Mouse (Mus musculus): ENCODE data around the gene Ttc14. TPM values are rescaled to one million over a fixed set of nuclear protein-coding genes. Genes with fewer than 3 reads are reported as not detected.

The Ttc14 gene
- polyA plus RNA-seq (2012; ENCODE audit: insufficient read depth, insufficient read length, missing spikeins), result 38.0 and 54.6 TPM in 2 replicates

DNA sequence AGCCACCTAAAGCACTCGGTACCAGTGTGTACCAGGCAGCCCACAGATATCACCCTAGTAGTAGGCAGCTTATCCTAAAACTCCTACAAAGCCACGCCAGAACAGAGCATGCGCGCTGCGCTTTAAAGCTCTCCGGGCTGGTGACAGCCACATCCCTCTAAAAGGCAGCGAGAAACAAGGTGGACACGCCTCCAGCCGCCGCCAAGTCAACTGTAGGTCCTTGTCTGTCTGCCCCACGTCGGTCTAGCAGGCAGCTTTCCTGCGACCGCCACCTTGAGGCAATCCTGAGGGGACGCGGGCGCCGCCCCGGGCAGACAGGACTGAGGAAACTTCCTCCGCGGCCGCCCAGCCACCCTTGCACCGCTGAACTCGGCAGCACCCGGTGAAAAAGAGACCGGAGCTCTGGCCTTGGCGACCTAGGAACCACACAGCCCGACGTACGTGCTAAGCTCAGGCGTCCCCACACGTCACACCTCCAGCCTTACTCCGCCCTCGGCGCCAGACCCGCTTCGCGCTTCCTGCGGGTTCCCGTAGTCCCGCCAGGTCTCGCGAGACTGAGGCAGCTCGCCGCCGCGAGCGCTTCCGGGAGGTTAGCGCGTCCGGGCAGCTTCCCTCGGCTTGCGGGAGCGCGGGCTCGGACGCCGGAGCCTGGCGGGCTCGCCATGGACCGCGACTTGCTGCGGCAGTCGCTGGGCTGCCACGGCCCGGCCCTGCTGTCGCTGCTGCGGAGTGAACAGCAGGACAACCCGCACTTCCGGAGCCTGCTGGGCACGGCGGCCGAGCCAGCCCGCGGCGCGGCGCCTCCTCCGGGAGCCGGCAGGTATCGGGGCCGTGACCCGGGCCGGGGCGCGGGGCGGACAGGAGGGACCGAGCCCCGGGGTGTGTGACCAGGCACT is at the start of gene Ttc14:
TSS of gene Ttc14 (plus strand) at position 216 of the 896 bp plus-strand sequence.
- Histone ChIP-seq H3K4me3 (ENCODE audit: insufficient read depth, low read length) (peak within 1 kb of the TSS; percentile 85), H3K27ac (ENCODE audit: insufficient read depth, low read depth, low read length) (peak within 1 kb of the TSS; percentile 88), H3K4me1 (ENCODE audit: control insufficient read depth, insufficient read depth, low read length) (peaks cover 2% of the 10 kb centered on the region; the same call in 1 of the 2 replicates)
- TF ChIP-seq CTCF (IDR thresholded peaks at IDR 0.05; ENCODE audit: low read depth, low read length) (no peak), POLR2A (IDR thresholded peaks at IDR 0.05; ENCODE audit: borderline replicate concordance, low read depth, low read length) (no peak)

DNA sequence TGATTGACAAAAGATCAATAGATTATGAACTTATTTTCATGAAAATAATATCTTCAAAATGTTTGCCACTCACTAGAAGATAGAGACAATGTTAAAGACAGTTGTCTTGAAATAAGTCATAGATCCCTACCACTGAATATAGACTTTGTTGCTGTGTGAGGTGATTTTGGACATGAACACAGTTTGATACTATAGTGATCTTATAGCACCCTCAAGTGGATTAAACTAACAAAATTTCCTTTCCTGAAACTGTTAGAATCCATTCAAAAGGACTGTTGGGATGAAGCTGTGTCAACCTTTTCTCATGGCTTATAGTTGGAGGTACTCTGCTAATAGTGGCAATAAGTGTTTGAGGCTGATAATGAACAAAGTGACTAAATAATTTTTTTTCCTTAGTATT is 8.7 kb upstream of the Ttc14 start:
- Histone ChIP-seq H3K4me3 (ENCODE audit: insufficient read depth, low read length) (no peak overlapping the region), H3K27ac (ENCODE audit: insufficient read depth, low read depth, low read length) (no peak overlapping the region), H3K4me1 (ENCODE audit: control insufficient read depth, insufficient read depth, low read length) (no peaks in the 10 kb centered on the region)
- no peak for TF ChIP-seq POLR2A (IDR thresholded peaks at IDR 0.05; ENCODE audit: borderline replicate concordance, low read depth, low read length)
- TF ChIP-seq CTCF (IDR thresholded peaks at IDR 0.05; ENCODE audit: low read depth, low read length), result no peak

DNA sequence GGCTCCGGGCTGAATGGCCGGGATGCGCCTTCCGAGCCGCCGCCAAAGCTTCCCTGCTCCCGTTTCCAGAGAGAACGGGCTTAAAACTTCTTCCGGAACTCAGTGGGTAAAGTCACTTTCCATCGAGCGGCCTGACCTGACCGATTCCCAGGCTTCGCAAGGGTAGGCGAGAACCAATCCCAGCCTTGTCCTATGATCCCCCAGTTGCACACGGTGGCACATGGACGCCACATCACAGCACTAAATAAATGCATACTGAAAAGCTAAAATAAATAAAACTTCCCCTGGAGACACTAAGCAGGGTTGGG is 835 bp downstream of the Ttc14 start:
- H3K4me1 ChIP-seq (ENCODE audit: control insufficient read depth, insufficient read depth, low read length), result peaks cover 2% of the 10 kb centered on the region; the same call in 1 of the 2 replicates
- peak overlapping the region; percentile 88 for H3K27ac ChIP-seq (ENCODE audit: insufficient read depth, low read depth, low read length)
- TF ChIP-seq POLR2A (IDR thresholded peaks at IDR 0.05; ENCODE audit: borderline replicate concordance, low read depth, low read length) (no peak), CTCF (IDR thresholded peaks at IDR 0.05; ENCODE audit: low read depth, low read length) (no peak)
- H3K4me3 ChIP-seq (ENCODE audit: insufficient read depth, low read length), result peak overlapping the region; percentile 85

DNA sequence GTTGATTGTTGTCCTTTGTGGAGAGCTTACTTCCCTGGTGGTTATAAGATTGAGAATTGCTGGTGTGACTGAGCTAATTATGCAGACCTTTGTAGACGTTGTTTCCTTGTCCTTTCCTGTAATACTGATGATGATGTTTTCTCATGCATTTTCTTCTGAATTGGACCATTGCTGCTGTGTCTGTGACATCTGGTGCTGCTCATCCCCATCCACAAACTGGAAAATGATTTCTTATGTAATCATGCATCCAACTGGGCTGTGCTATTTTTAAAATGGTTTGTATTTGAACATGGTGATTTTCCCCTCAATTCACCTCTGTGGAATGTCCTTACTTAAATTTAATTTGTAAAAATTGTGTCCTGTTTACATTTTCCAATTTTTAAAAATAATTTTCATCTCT is 7.5 kb downstream of the Ttc14 start:
- Histone ChIP-seq H3K4me1 (ENCODE audit: control insufficient read depth, insufficient read depth, low read length) (no peaks in the 10 kb centered on the region), H3K27ac (ENCODE audit: insufficient read depth, low read depth, low read length) (no peak overlapping the region), H3K4me3 (ENCODE audit: insufficient read depth, low read length) (no peak overlapping the region)
- TF ChIP-seq POLR2A (IDR thresholded peaks at IDR 0.05; ENCODE audit: borderline replicate concordance, low read depth, low read length) (no peak), CTCF (IDR thresholded peaks at IDR 0.05; ENCODE audit: low read depth, low read length) (no peak)

DNA sequence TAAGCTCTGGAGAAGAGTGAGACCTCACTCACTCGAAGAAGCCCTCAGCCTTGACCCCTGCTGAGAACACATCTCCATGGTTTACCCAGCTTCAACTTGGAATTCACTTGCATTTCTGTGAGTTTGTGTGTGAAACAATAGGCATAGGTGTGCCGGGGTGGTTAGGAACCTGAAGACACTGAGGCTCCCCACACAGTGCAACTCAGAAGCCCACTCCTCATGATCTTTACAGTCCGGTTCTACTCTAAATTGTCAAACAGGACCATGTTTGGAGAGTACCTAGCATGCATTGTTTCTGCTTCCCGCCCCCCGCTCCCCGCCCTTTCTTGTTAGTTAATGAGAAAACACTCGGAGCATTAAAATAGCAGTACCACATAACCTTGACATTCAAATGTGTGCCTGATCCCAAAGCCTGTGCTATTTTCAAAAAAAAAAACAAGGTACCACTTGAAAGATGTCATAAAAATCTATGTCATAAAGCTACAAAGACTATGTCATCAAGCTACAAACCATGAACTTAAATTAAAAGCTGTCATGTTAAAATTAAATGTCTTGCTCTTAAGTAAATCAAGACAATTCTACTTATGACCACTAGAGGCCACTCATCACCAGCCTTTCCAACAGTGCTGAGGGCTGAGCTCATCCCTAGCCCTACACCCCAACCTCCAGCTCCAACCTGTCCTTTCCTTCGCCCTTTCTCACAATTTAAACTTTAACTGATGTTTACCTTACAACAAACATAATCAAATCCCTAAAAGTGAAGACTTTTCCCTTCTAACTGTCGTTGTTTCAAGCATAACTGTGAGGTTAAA is 24.7 kb downstream of the Ttc14 start:
- Histone ChIP-seq H3K27ac (ENCODE audit: insufficient read depth, low read depth, low read length) (no peak overlapping the region), H3K4me3 (ENCODE audit: insufficient read depth, low read length) (no peak overlapping the region), H3K4me1 (ENCODE audit: control insufficient read depth, insufficient read depth, low read length) (no peaks in the 10 kb centered on the region)
- TF ChIP-seq CTCF (IDR thresholded peaks at IDR 0.05; ENCODE audit: low read depth, low read length), result peak; percentile 62
- no peak for TF ChIP-seq POLR2A (IDR thresholded peaks at IDR 0.05; ENCODE audit: borderline replicate concordance, low read depth, low read length)

DNA sequence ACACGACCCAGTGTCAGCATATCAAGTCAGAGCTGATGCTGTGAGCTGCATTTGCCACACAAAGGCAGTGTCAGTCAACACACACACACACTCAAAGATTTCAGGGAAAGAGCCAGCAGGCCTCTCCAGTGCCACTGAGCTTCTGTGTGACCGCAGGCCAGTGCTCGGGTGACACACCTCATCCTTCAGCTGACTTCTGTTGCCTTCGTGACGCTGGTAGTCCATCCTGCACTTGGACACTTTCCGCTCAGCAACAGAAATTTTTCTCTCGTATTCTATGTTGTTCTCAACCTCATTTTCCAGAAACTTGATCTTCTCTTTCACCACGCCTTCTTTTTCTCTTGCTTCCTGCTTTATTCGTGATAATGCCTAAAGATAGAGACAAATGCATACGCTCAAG is 32.7 kb downstream of the Ttc14 start:
- Histone ChIP-seq H3K4me1 (ENCODE audit: control insufficient read depth, insufficient read depth, low read length) (no peaks in the 10 kb centered on the region), H3K4me3 (ENCODE audit: insufficient read depth, low read length) (no peak overlapping the region), H3K27ac (ENCODE audit: insufficient read depth, low read depth, low read length) (no peak overlapping the region)
- TF ChIP-seq CTCF (IDR thresholded peaks at IDR 0.05; ENCODE audit: low read depth, low read length) (no peak), POLR2A (IDR thresholded peaks at IDR 0.05; ENCODE audit: borderline replicate concordance, low read depth, low read length) (no peak)

DNA sequence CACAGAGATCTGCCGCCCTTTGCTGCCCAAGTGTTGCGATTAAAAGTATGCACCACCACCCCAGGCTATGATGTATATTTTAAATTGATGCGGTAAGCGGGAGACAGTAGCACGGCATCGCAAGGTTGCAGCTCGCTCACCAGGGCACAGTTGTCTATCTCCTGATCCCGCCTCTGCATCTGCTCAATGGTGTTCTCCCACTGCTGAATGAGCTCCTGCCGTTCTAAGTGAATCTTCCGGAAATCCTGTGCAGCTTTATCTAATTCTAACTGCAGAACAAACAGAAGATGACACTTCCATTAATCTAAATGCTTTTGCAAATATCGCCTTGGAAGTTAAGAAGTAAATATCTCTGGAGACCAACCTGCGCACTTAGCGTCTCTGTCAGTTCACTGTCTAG is 36.9 kb downstream of the Ttc14 start:
- no peak overlapping the region for H3K27ac ChIP-seq (ENCODE audit: insufficient read depth, low read depth, low read length)
- no peak for TF ChIP-seq CTCF (IDR thresholded peaks at IDR 0.05; ENCODE audit: low read depth, low read length)
- H3K4me3 ChIP-seq (ENCODE audit: insufficient read depth, low read length), result no peak overlapping the region
- no peaks in the 10 kb centered on the region for H3K4me1 ChIP-seq (ENCODE audit: control insufficient read depth, insufficient read depth, low read length)

DNA sequence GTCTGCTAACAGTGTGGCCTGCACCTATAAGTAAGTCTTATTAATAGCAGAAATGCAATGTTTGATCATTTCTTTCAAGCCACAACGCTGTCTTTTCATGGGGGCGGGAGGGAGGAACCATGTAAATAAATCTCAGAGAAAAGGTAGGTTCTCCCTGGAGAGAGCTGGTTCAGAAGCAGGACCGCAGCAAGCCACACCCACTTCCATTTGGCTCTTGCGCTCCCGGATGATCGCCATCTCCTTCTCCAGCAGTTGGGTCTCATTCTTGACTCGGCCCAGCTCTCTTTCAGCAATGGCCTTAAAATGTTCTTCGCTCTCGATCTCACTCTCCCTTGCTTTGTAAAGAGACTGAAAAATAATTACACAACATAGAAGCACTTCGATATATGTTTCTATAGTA is 39.2 kb downstream of the Ttc14 start:
- no peak for TF ChIP-seq CTCF (IDR thresholded peaks at IDR 0.05; ENCODE audit: low read depth, low read length)
- TF ChIP-seq POLR2A (IDR thresholded peaks at IDR 0.05; ENCODE audit: borderline replicate concordance, low read depth, low read length), result no peak
- H3K4me3 ChIP-seq (ENCODE audit: insufficient read depth, low read length), result peak overlapping the region; percentile 7; the same call in 1 of the 2 replicates
- H3K27ac ChIP-seq (ENCODE audit: insufficient read depth, low read depth, low read length), result no peak overlapping the region

DNA sequence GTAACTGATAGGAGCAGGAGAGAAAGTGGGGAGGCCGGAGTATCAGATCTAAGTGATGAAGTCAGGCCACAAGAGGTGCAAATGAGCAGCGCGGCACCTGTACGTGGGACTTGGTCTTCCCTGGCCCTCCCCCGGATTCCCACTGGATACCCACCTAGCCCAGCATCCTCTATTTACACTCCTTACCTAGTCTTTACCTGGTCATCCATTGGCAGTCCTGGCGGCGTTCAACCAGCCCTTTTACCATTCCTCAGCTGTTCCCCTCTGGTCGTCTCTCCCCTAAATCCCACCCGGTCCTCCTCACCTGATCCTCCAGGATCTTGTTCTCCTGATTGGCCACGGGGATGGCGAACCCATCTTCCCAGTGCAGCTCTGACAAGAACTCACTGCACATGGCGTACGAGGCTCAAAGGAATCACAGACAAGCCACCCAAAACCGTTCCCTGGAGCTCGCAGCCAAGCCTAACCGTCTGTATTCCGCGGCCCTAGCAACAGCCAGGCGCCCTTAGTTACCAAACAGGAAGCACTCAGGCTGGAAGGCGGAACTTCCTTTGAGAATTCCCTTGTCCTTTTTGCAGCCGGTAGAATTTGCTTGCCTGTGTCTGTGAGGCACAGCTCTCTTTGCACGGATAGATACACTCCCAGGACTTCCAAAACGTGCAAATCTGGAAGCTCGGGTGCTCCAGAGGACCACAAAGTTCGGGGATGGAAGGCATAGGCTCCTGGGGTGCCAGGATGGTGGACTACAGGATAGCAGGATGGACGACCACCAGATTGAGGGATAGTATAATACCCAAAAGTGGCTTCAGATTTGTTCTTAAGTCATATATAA is 44.4 kb downstream of the Ttc14 start, which contains the start of gene Ccdc39:
TSS of gene Ccdc39 (minus strand) at position 510 of the 832 bp plus-strand sequence.
- Histone ChIP-seq H3K4me1 (ENCODE audit: control insufficient read depth, insufficient read depth, low read length) (peaks cover 4% of the 10 kb centered on the region; the same call in 1 of the 2 replicates), H3K27ac (ENCODE audit: insufficient read depth, low read depth, low read length) (no peak within 1 kb of the TSS), H3K4me3 (ENCODE audit: insufficient read depth, low read length) (peak within 1 kb of the TSS; percentile 63)
- TF ChIP-seq POLR2A (IDR thresholded peaks at IDR 0.05; ENCODE audit: borderline replicate concordance, low read depth, low read length) (no peak), CTCF (IDR thresholded peaks at IDR 0.05; ENCODE audit: low read depth, low read length) (no peak)

More for the DNA sequence above, 39.2 kb downstream of the Ttc14 start:
- H3K4me1 ChIP-seq (ENCODE audit: control insufficient read depth, insufficient read depth, low read length), result peaks cover 3% of the 10 kb centered on the region; the same call in 1 of the 2 replicates
